Mouse (Mus musculus): ENCODE measurements at regions not wholly inside any gene's neighbourhood (a gene's known extent, or its start where the extent isn't known, plus 50 kb on each side); places are given as distances from the start of the nearest gene placed in this dataset.
"Not testable (repeated sequence)": the region's sequence is repeated elsewhere in the genome, so short reads cannot be mapped to it uniquely, and the experiment has no call there.

GRCm38 (mm10) chr14:13055198-13055597 is 229.4 kb upstream of the Synpr start:
- no peak for DNase-seq (ENCODE audit: extremely low read depth, insufficient read length, low spot score)

GRCm38 (mm10) chr14:13042536-13042935 is 219.7 kb upstream of the Cadps start:
- not testable (repeated sequence) for DNase-seq (ENCODE audit: extremely low read depth, insufficient read length, low spot score)

- no peak for DNase-seq (ENCODE audit: extremely low read depth, insufficient read length, low spot score)
These were observed 218.9 kb upstream of the Cadps start for GRCm38 (mm10) chr14:13041741-13042140.

GRCm38 (mm10) chr14:13040176-13040575 is 217.3 kb upstream of the Cadps start:
- DNase-seq (ENCODE audit: extremely low read depth, insufficient read length, low spot score), result peak; percentile 42

- DNase-seq (ENCODE audit: extremely low read depth, insufficient read length, low spot score), result no peak
These were observed 214.5 kb upstream of the Cadps start for GRCm38 (mm10) chr14:13037426-13037825.

- DNase-seq (ENCODE audit: extremely low read depth, insufficient read length, low spot score), result no peak
These were observed 206.9 kb upstream of the Cadps start for GRCm38 (mm10) chr14:13029794-13030193.

GRCm38 (mm10) chr14:13022744-13023143 is 199.9 kb upstream of the Cadps start:
- peak; percentile 65 for DNase-seq (ENCODE audit: extremely low read depth, insufficient read length, low spot score)

- no peak for DNase-seq (ENCODE audit: extremely low read depth, insufficient read length, low spot score)
These were observed 188.2 kb upstream of the Cadps start for GRCm38 (mm10) chr14:13011099-13011498.

GRCm38 (mm10) chr14:13000997-13001699 is 178.3 kb upstream of the Cadps start:
- DNase-seq (ENCODE audit: extremely low read depth, insufficient read length, low spot score), result peak; percentile 60

- no peak for DNase-seq (ENCODE audit: extremely low read depth, insufficient read length, low spot score)
These were observed 156.5 kb upstream of the Cadps start for GRCm38 (mm10) chr14:12979416-12979815.

- DNase-seq (ENCODE audit: extremely low read depth, insufficient read length, low spot score), result no peak
These were observed 143.6 kb upstream of the Cadps start for GRCm38 (mm10) chr14:12966441-12966840.

- not testable (repeated sequence) for DNase-seq (ENCODE audit: extremely low read depth, insufficient read length, low spot score)
These were observed 135.0 kb upstream of the Cadps start for GRCm38 (mm10) chr14:12957896-12958295.

GRCm38 (mm10) chr14:12950922-12951321 is 128.0 kb upstream of the Cadps start:
- no peak for DNase-seq (ENCODE audit: extremely low read depth, insufficient read length, low spot score)

- no peak for DNase-seq (ENCODE audit: extremely low read depth, insufficient read length, low spot score)
These were observed 115.9 kb upstream of the Cadps start for GRCm38 (mm10) chr14:12938638-12939293.

GRCm38 (mm10) chr14:12936343-12936742 is 113.5 kb upstream of the Cadps start:
- DNase-seq (ENCODE audit: extremely low read depth, insufficient read length, low spot score), result no peak

- DNase-seq (ENCODE audit: extremely low read depth, insufficient read length, low spot score), result no peak
These were observed 108.9 kb upstream of the Cadps start for GRCm38 (mm10) chr14:12931668-12932384.

- DNase-seq (ENCODE audit: extremely low read depth, insufficient read length, low spot score), result no peak
These were observed 100.7 kb upstream of the Cadps start for GRCm38 (mm10) chr14:12923617-12924016.

GRCm38 (mm10) chr14:12915431-12915830 is 92.6 kb upstream of the Cadps start:
- no peak for DNase-seq (ENCODE audit: extremely low read depth, insufficient read length, low spot score)

GRCm38 (mm10) chr14:12913956-12914355 is 91.1 kb upstream of the Cadps start:
- DNase-seq (ENCODE audit: extremely low read depth, insufficient read length, low spot score), result no peak

GRCm38 (mm10) chr14:12913421-12913820 is 90.5 kb upstream of the Cadps start:
- no peak for DNase-seq (ENCODE audit: extremely low read depth, insufficient read length, low spot score)

- no peak for DNase-seq (ENCODE audit: extremely low read depth, insufficient read length, low spot score)
These were observed 54.4 kb upstream of the Cadps start for GRCm38 (mm10) chr14:12877337-12877662.
